Mouse (Mus musculus) limb, embryonic 15.5 days (tissue): ENCODE data around the gene Slc11a2. TPM values are rescaled to one million over a fixed set of nuclear protein-coding genes. Genes with fewer than 3 reads are reported as not detected.

Source experiments
- ATAC-seq: fragments of 200-750 bp; cut with Nextera tagmentation; 2 replicates; pipeline ENCODE4 v1.8.0; 2017; ENCODE audit warnings: low read depth, moderate TSS enrichment; ENCODE audit not compliant: insufficient number of reproducible peaks, low FRiP score, low TSS enrichment
- H3K27ac ChIP-seq: fragments of 300-500 bp; sonication (generic); 2 replicates; pipeline ENCODE4 v1.5.1; 2015; ENCODE audit warnings: moderate library complexity, mild to moderate bottlenecking, inconsistent platforms
- H3K27me3 ChIP-seq: fragments of 300-500 bp; sonication (generic); 2 replicates; pipeline ENCODE4 v1.6.1; 2015; ENCODE audit warnings: inconsistent platforms
- H3K36me3 ChIP-seq: fragments of 300-500 bp; sonication (generic); 2 replicates; pipeline ENCODE4 v1.6.1; 2015; ENCODE audit warnings: inconsistent platforms
- H3K4me1 ChIP-seq: fragments of 300-500 bp; sonication (generic); 2 replicates; pipeline ENCODE4 v1.6.1; 2015; ENCODE audit warnings: inconsistent platforms
- H3K4me2 ChIP-seq: fragments of 300-500 bp; sonication (generic); 2 replicates; pipeline ENCODE4 v1.6.1; 2015; ENCODE audit warnings: mild to moderate bottlenecking, inconsistent platforms
- H3K4me3 ChIP-seq: fragments of 300-500 bp; sonication (generic); 2 replicates; pipeline ENCODE4 v1.5.1; 2015; ENCODE audit warnings: mild to moderate bottlenecking, inconsistent platforms
- H3K9ac ChIP-seq: fragments of 300-500 bp; sonication (generic); 2 replicates; pipeline ENCODE4 v1.6.1; 2015; ENCODE audit warnings: inconsistent platforms
- H3K9me3 ChIP-seq: fragments of 300-500 bp; sonication (generic); 2 replicates; pipeline ENCODE4 v1.6.1; 2016; ENCODE audit warnings: inconsistent platforms
- WGBS: fragments of 180-500 bp; shearing (Covaris S2); methylation state at CpG from one replicate; pipeline ENCODE4 v1.1.7; 2015; 5-methylcytosine and 5-hydroxymethylcytosine counted together
- polyA plus RNA-seq: library from polyadenylated mRNA; unstranded; fragments of >200 nt; fragmentation: Nextera tagmentation; extraction: Ambion mirVana; gene quantifications from 2 replicates; pipeline ENCODE4 v1.2.1, GENCODE M21; 2015

Slc11a2 gene
- polyA plus RNA-seq, 1 experiment from 2014 or later: 21.6 TPM

GRCm38 (mm10) chr15:100415684-100416083 is 9.2 kb downstream of the Slc11a2 start:
- peaks cover 35% of the 10 kb centered on the region for H3K4me1 ChIP-seq
- H3K36me3 ChIP-seq: peaks cover 4% of the 10 kb centered on the region; the same call in 1 of the 2 replicates
- H3K27ac ChIP-seq: no peak overlapping the region
- no peaks in the 10 kb centered on the region for H3K27me3 ChIP-seq
- no peak overlapping the region for H3K4me2 ChIP-seq
- no peak overlapping the region for H3K4me3 ChIP-seq
- WGBS: 84% methylated on average over 8 of the region's 8 CpGs
- H3K9me3 ChIP-seq: no peaks in the 10 kb centered on the region
- no peak for ATAC-seq
- H3K9ac ChIP-seq: no peak overlapping the region

- no peak overlapping the region for H3K27ac ChIP-seq
- WGBS: 88% methylated on average over 13 of the region's 13 CpGs
Measured at GRCm38 (mm10) chr15:100414942-100415341, 9.9 kb downstream of the Slc11a2 start.

GRCm38 (mm10) chr15:100414011-100414410 is 10.9 kb downstream of the Slc11a2 start:
- no peak for ATAC-seq
- Histone ChIP-seq H3K27me3 (no peaks in the 10 kb centered on the region), H3K4me2 (no peak overlapping the region), H3K27ac (no peak overlapping the region), H3K9me3 (no peaks in the 10 kb centered on the region), H3K4me1 (peaks cover 26% of the 10 kb centered on the region), H3K9ac (no peak overlapping the region), H3K4me3 (no peak overlapping the region), H3K36me3 (peaks cover 18% of the 10 kb centered on the region)
- WGBS: 48% methylated on average over 4 of the region's 4 CpGs

More at GRCm38 (mm10) chr15:100414942-100415341, 9.9 kb downstream of the Slc11a2 start:
- Histone ChIP-seq H3K36me3 (peaks cover 10% of the 10 kb centered on the region; the same call in 1 of the 2 replicates), H3K4me3 (no peak overlapping the region), H3K27me3 (no peaks in the 10 kb centered on the region), H3K9me3 (no peaks in the 10 kb centered on the region), H3K9ac (no peak overlapping the region), H3K4me2 (no peak overlapping the region), H3K4me1 (peaks cover 31% of the 10 kb centered on the region)
- no peak for ATAC-seq

- no peak for ATAC-seq
- H3K27ac ChIP-seq: 0 out of 2 replicates have a peak overlapping the region, but pooled peaks have one; percentile 27
Measured at GRCm38 (mm10) chr15:100413306-100413705, 11.6 kb downstream of the Slc11a2 start.

GRCm38 (mm10) chr15:100411731-100412130 is 13.1 kb downstream of the Slc11a2 start:
- ATAC-seq: no peak
- H3K27me3 ChIP-seq: no peaks in the 10 kb centered on the region

More at GRCm38 (mm10) chr15:100413306-100413705, 11.6 kb downstream of the Slc11a2 start:
- Histone ChIP-seq H3K4me1 (peaks cover 26% of the 10 kb centered on the region), H3K4me2 (no peak overlapping the region), H3K4me3 (no peak overlapping the region), H3K9me3 (no peaks in the 10 kb centered on the region), H3K27me3 (no peaks in the 10 kb centered on the region), H3K9ac (no peak overlapping the region), H3K36me3 (peaks cover 22% of the 10 kb centered on the region)
- 61% methylated on average over 4 of the region's 5 CpGs for WGBS

GRCm38 (mm10) chr15:100410918-100411672 is 13.8 kb downstream of the Slc11a2 start:
- no peaks in the 10 kb centered on the region for H3K9me3 ChIP-seq
- no peak overlapping the region for H3K4me3 ChIP-seq
- H3K27me3 ChIP-seq: no peaks in the 10 kb centered on the region
- ATAC-seq: no peak
- WGBS: 53% methylated on average over 14 of the region's 14 CpGs
- no peak overlapping the region for H3K9ac ChIP-seq
- H3K36me3 ChIP-seq: peaks cover 31% of the 10 kb centered on the region
- no peak overlapping the region for H3K4me2 ChIP-seq
- H3K4me1 ChIP-seq: peaks cover 10% of the 10 kb centered on the region
- no peak overlapping the region for H3K27ac ChIP-seq

More at GRCm38 (mm10) chr15:100411731-100412130, 13.1 kb downstream of the Slc11a2 start:
- Histone ChIP-seq H3K4me2 (no peak overlapping the region), H3K4me3 (no peak overlapping the region), H3K27ac (no peak overlapping the region), H3K9me3 (no peaks in the 10 kb centered on the region), H3K36me3 (peaks cover 28% of the 10 kb centered on the region), H3K9ac (no peak overlapping the region), H3K4me1 (peaks cover 15% of the 10 kb centered on the region)
- WGBS: 81% methylated on average over 5 of the region's 5 CpGs

- no peak overlapping the region for H3K9ac ChIP-seq
- no peaks in the 10 kb centered on the region for H3K4me1 ChIP-seq
- ATAC-seq: no peak
- H3K4me2 ChIP-seq: no peak overlapping the region
- H3K27ac ChIP-seq: no peak overlapping the region
- H3K4me3 ChIP-seq: no peak overlapping the region
- WGBS: 83% methylated on average over 5 of the region's 5 CpGs
- no peaks in the 10 kb centered on the region for H3K9me3 ChIP-seq
- no peaks in the 10 kb centered on the region for H3K27me3 ChIP-seq
- H3K36me3 ChIP-seq: peaks cover 77% of the 10 kb centered on the region
Measured at GRCm38 (mm10) chr15:100406088-100406487, 18.8 kb downstream of the Slc11a2 start.

- 94% methylated on average over 16 of the region's 16 CpGs for WGBS
- no peaks in the 10 kb centered on the region for H3K9me3 ChIP-seq
- H3K4me3 ChIP-seq: no peak overlapping the region
- no peak overlapping the region for H3K9ac ChIP-seq
- no peak overlapping the region for H3K27ac ChIP-seq
- no peaks in the 10 kb centered on the region for H3K27me3 ChIP-seq
- ATAC-seq: no peak
- H3K36me3 ChIP-seq: peaks cover 86% of the 10 kb centered on the region
- H3K4me1 ChIP-seq: no peaks in the 10 kb centered on the region
- no peak overlapping the region for H3K4me2 ChIP-seq
Measured at GRCm38 (mm10) chr15:100403318-100404000, 21.4 kb downstream of the Slc11a2 start.

- H3K4me1 ChIP-seq: no peaks in the 10 kb centered on the region
- H3K9ac ChIP-seq: no peak overlapping the region
- H3K36me3 ChIP-seq: peaks cover 86% of the 10 kb centered on the region
- ATAC-seq: no peak
- no peak overlapping the region for H3K4me2 ChIP-seq
- 84% methylated on average over 4 of the region's 4 CpGs for WGBS
- H3K4me3 ChIP-seq: no peak overlapping the region
- no peak overlapping the region for H3K27ac ChIP-seq
- H3K9me3 ChIP-seq: no peaks in the 10 kb centered on the region
- H3K27me3 ChIP-seq: no peaks in the 10 kb centered on the region
Measured at GRCm38 (mm10) chr15:100402798-100403197, 22.1 kb downstream of the Slc11a2 start.

- Histone ChIP-seq H3K9me3 (no peaks in the 10 kb centered on the region), H3K4me3 (no peak overlapping the region), H3K4me1 (no peaks in the 10 kb centered on the region), H3K27me3 (no peaks in the 10 kb centered on the region), H3K9ac (no peak overlapping the region), H3K36me3 (peaks cover 89% of the 10 kb centered on the region), H3K27ac (no peak overlapping the region), H3K4me2 (no peak overlapping the region)
- WGBS: 88% methylated on average over 14 of the region's 14 CpGs
- no peak for ATAC-seq
Measured at GRCm38 (mm10) chr15:100402347-100402746, 22.5 kb downstream of the Slc11a2 start.

GRCm38 (mm10) chr15:100401811-100402210 is 23.1 kb downstream of the Slc11a2 start:
- Histone ChIP-seq H3K9ac (no peak overlapping the region), H3K4me1 (no peaks in the 10 kb centered on the region), H3K27me3 (no peaks in the 10 kb centered on the region), H3K9me3 (no peaks in the 10 kb centered on the region), H3K27ac (no peak overlapping the region), H3K4me3 (no peak overlapping the region), H3K36me3 (peaks cover 95% of the 10 kb centered on the region), H3K4me2 (no peak overlapping the region)
- WGBS: 88% methylated on average over 4 of the region's 4 CpGs
- no peak for ATAC-seq
